Mouse (Mus musculus): ENCODE results near the gene Actr6.
"Not testable (repeated sequence)": the region's sequence is repeated elsewhere in the genome, so short reads cannot be mapped to it uniquely, and the experiment has no call there.

Actr6 gene

DNA sequence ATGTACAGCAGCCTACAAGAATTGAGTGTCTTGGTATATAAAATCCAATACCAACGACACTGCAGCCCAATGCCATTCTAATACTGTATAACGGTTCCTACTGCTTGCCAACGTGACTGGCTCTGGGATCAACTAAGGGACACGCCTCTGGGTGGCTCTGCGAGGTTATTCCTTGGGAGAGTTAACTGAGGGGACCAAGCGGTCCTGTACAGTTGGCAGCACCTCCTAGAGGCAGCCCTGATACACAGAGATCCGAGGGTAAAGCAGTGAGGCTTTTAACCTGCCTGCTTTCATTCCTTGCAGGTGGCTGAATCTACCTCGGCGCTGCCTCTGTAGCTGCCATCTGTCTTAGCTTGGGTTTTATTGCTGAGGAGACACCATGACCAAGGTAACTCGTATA lies 49.1 kb downstream of the Actr6 start:
- ATAC-seq (ENCODE audit: insufficient number of reproducible peaks, low FRiP score, low TSS enrichment) = no peak

DNA sequence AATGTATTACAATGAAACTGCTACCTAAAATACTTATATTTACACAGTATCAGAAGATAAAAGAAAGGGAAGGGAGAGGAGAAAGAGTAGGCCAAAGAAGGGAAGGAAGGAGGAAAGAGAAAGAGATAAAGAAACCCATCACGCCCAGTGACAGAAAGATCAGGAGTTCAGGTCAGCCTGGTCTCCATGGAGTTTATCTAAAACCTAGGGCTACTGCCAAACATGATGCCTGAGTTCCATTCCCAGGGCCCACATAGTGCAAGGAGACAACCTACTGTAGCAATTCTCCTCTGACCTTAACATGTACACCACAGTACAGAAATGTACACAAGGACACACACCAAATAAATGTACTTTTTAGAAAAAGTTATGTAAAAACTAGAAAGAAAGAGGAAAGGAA lies 49.9 kb downstream of the Actr6 start:
- no peak for ATAC-seq (ENCODE audit: insufficient number of reproducible peaks, low FRiP score, low TSS enrichment)

DNA sequence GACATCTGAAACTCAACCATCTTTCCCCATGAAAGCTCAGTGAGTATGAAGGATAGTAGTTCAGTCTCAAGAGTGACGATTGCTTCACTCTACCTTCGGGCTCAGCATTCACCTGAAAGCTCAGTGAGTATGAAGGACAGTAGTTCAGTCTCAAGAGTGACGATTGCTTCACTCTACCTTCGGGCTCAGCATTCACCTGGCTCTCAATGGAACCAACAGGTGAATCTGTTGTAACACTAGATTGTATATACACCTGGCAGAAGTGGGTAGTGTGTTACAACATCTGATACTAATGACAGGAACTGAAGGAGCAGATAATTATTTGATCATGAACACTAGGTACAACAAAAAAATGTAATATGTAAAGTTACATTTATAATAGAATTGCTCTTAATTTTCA lies 50.4 kb downstream of the Actr6 start:
- ATAC-seq (ENCODE audit: insufficient number of reproducible peaks, low FRiP score, low TSS enrichment) = no peak

DNA sequence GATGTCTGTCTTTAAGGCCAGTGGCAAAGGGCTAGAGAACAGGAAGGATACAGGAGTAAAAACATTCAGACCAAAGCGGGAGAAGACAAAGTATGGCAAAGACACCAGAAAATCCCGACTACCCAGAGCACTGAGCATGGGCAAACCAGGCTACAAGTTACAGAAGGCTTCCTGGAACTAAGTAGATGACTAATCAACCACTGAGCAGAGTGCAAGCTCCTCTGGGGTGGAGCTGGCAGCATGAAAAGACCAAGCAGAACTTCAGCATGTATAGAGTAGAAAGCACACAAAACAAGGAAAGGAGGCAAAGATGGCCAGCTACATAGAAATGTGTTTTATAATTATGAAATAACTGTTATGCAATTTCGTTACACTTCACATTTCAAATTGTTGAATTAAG lies 51.6 kb downstream of the Actr6 start:
- no peak for ATAC-seq (ENCODE audit: insufficient number of reproducible peaks, low FRiP score, low TSS enrichment)

DNA sequence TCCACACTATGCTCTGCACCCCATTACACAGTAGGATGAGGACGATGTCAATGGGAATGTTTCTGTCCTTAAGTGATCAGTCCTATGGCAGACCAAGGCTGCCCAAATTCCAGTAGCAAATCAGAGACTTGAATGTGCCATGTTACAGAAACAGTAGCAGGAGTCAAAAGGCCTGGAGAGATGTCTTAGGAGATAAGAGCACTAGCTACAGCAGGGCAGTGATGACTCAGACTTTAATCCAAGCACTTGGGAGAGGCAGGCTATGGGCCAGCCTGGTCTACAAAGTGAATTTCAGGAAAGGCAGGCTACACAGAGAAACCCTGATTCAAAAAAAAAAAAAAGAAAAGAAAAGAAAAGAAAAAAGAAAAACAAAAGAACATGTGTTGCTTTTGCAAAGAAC lies 52.6 kb downstream of the Actr6 start:
- ATAC-seq (ENCODE audit: insufficient number of reproducible peaks, low FRiP score, low TSS enrichment) = no peak

DNA sequence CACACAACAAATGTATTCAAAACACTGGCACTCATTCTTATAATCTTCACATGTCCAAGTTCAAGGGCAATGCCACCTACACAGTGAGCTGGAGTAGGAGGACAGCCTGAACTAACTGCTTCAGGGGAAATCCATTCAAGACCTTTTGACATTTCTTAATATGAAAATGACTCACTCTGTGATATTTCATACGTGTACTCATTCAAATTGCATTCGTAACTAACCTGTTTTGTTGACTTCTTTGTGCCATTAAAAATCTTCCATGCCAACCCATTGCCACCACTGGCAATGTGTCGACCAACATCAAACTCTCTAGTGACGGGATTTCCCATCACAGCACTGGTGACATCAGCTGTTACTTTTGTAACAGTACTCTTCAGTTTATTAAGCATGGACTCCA lies 54.0 kb downstream of the Actr6 start:
- no peak for ATAC-seq (ENCODE audit: insufficient number of reproducible peaks, low FRiP score, low TSS enrichment)

DNA sequence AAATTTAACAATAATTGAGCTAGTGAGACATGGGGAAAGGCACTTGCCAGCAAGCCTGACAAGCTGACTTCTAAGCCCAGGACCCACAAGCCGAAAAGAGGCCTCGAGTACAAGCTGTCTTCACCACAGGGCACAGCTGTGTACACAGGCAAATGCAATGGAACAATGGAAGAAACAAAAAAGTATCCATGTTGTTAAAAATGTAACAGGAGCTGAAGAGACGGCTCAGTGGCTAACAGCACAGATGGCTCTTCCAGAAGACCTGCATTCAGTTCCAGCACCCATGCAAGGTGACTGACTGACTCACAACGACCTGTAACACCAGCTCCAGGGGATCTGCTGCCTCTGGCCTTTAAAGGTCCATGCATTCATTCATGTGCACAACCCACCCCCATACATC lies 55.5 kb downstream of the Actr6 start:
- ATAC-seq (ENCODE audit: insufficient number of reproducible peaks, low FRiP score, low TSS enrichment) = 0 out of 2 replicates have a peak, but pooled peaks have one; percentile 52

DNA sequence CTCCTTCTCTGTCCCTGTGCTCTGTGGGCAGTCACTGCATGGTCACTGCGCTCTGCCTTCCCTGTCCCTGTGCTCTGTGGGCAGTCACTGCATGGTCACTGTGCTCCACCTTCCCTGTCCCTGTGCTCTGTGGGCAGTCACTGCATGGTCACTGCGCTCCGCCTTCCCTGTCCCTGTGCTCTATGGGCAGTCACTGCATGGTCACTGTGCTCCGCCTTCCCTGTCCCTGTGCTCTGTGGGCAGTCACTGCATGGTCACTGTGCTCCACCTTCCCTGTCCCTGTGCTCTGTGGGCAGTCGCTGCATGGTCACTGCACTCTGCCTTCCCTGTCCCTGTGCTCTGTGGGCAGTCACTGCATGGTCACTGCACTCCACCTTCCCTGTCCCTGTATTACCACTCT lies 61.7 kb downstream of the Actr6 start:
- not testable (repeated sequence) for ATAC-seq (ENCODE audit: insufficient number of reproducible peaks, low FRiP score, low TSS enrichment)

DNA sequence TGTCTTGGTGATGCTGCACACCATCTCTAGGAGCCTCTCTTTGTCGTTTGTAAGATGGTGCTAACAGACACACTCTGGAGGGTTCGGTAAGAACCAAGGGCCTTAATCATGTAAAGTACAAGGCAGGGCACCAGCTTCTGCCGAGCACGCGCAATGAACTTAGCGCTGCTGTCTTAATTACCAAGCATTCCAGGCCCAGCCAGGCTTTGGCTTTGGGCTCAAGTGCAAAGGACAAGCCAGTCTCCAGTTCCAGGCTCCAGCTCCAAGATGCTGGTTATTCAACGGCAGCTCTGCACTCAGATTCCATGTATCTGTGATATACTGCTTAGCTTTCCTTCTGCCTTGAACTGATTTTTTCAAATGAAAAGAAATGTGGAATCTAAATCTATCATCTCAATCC lies 64.5 kb downstream of the Actr6 start:
- ATAC-seq (ENCODE audit: insufficient number of reproducible peaks, low FRiP score, low TSS enrichment) = no peak

DNA sequence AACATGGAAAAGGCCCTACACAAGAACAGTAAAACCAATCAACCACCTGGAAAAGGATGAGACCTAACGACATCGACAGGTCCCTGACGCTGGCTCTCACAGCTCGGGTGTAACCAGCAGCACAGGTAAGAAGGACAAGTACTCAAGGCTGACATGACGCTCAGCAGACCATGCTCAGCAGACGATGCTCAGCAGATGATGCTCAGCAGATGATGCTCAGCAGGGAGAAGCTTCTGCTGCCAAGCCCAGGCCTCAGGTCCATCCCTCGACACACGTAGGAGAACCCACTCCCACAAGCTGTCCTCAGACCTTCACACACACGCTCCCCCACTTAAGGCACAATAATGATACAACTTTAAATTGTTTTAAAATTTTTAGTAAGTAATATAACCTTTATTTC lies 66.4 kb downstream of the Actr6 start:
- ATAC-seq (ENCODE audit: insufficient number of reproducible peaks, low FRiP score, low TSS enrichment) = peak; percentile 86

DNA sequence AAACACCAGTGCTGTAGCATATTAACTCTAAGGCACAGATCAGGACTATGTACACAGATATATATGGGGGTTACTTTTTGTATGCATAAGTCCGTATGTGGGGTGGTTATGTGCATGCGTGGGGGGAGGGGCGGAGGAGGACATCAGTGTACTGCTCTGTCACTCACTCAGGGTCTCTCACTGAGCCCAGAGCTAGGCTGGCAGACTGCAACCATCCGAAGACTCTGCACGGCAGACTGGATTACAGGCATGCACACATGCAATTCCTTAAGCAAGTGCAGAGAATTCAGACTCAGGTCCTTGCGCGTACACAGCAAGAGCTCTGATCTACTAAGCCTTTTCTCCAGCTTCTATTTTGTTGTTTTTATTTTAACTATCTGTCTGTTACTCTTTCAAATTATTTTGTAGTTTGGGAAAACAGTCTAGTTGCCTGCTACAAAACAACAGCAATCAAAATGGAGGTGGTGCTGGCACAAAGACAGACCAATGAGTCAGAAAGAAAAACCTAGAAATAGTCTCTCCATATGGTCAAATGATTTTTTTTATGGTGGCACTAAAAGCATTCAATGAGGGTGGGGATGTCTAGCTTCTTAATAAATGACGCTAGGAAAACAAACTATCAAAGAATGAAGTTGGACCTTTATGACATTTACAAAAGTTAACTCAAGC lies 67.0 kb downstream of the Actr6 start:
- ATAC-seq (ENCODE audit: insufficient number of reproducible peaks, low FRiP score, low TSS enrichment) = peak; percentile 28; the same call in 1 of the 2 replicates
